Mouse (Mus musculus): ENCODE measurements around the gene Tomm40. TPM values are rescaled to one million over a fixed set of nuclear protein-coding genes. Genes with fewer than 3 reads are reported as not detected.

Gene Tomm40
- polyA plus RNA-seq, 1 experiment from 2014 or later: 51.8 TPM

GRCm38 (mm10) chr7:19746426-19747201 lies 31.4 kb upstream of the Tomm40 start:
- Histone ChIP-seq H3K36me3 (ENCODE audit: control insufficient read depth, insufficient read depth) (no peaks in the 10 kb centered on the region), H3K9ac (ENCODE audit: low read depth, low read length) (no peak overlapping the region), H3K9me3 (replicated peaks; ENCODE audit: control insufficient read depth, low read length) (no peaks in the 10 kb centered on the region), H3K4me2 (ENCODE audit: low read depth, low read length) (no peak overlapping the region), H3K27me3 (ENCODE audit: control insufficient read depth, insufficient read depth, low read depth, low read length) (no peaks in the 10 kb centered on the region), H3K4me1 (ENCODE audit: control insufficient read depth, low read depth, low read length) (peaks cover 42% of the 10 kb centered on the region), H3K4me3 (ENCODE audit: low read depth, low read length) (no peak overlapping the region), H3K27ac (ENCODE audit: low read length) (no peak overlapping the region)
- ATAC-seq (ENCODE audit: low read depth): no peak
- 37% methylated on average over 6 of the region's 6 CpGs for WGBS (ENCODE audit: insufficient replicate concordance)

GRCm38 (mm10) chr7:19745971-19746370 lies 30.7 kb upstream of the Tomm40 start:
- Histone ChIP-seq H3K36me3 (ENCODE audit: control insufficient read depth, insufficient read depth) (no peaks in the 10 kb centered on the region), H3K9me3 (replicated peaks; ENCODE audit: control insufficient read depth, low read length) (no peaks in the 10 kb centered on the region), H3K9ac (ENCODE audit: low read depth, low read length) (no peak overlapping the region), H3K27me3 (ENCODE audit: control insufficient read depth, insufficient read depth, low read depth, low read length) (no peaks in the 10 kb centered on the region), H3K4me1 (ENCODE audit: control insufficient read depth, low read depth, low read length) (peaks cover 43% of the 10 kb centered on the region), H3K4me2 (ENCODE audit: low read depth, low read length) (no peak overlapping the region), H3K4me3 (ENCODE audit: low read depth, low read length) (no peak overlapping the region), H3K27ac (ENCODE audit: low read length) (no peak overlapping the region)
- WGBS (ENCODE audit: insufficient replicate concordance): 73% methylated on average over 9 of the region's 10 CpGs
- no peak for ATAC-seq (ENCODE audit: low read depth)

GRCm38 (mm10) chr7:19744590-19745385 lies 29.6 kb upstream of the Tomm40 start:
- 46% methylated on average over 14 of the region's 14 CpGs for WGBS (ENCODE audit: insufficient replicate concordance)
- Histone ChIP-seq H3K4me1 (ENCODE audit: control insufficient read depth, low read depth, low read length) (peaks cover 35% of the 10 kb centered on the region), H3K4me2 (ENCODE audit: low read depth, low read length) (no peak overlapping the region), H3K9ac (ENCODE audit: low read depth, low read length) (no peak overlapping the region), H3K36me3 (ENCODE audit: control insufficient read depth, insufficient read depth) (no peaks in the 10 kb centered on the region), H3K27me3 (ENCODE audit: control insufficient read depth, insufficient read depth, low read depth, low read length) (no peaks in the 10 kb centered on the region), H3K27ac (ENCODE audit: low read length) (no peak overlapping the region), H3K9me3 (replicated peaks; ENCODE audit: control insufficient read depth, low read length) (no peaks in the 10 kb centered on the region), H3K4me3 (ENCODE audit: low read depth, low read length) (no peak overlapping the region)
- ATAC-seq (ENCODE audit: low read depth): no peak

- no peak overlapping the region for H3K4me3 ChIP-seq (ENCODE audit: low read depth, low read length)
- no peak for ATAC-seq (ENCODE audit: low read depth)
- H3K9ac ChIP-seq (ENCODE audit: low read depth, low read length): no peak overlapping the region
- no peaks in the 10 kb centered on the region for H3K27me3 ChIP-seq (ENCODE audit: control insufficient read depth, insufficient read depth, low read depth, low read length)
- no peak overlapping the region for H3K4me2 ChIP-seq (ENCODE audit: low read depth, low read length)
- WGBS (ENCODE audit: insufficient replicate concordance): 54% methylated on average over 6 of the region's 6 CpGs
- H3K27ac ChIP-seq (ENCODE audit: low read length): no peak overlapping the region
- no peaks in the 10 kb centered on the region for H3K36me3 ChIP-seq (ENCODE audit: control insufficient read depth, insufficient read depth)
- no peaks in the 10 kb centered on the region for H3K9me3 ChIP-seq (replicated peaks; ENCODE audit: control insufficient read depth, low read length)
- H3K4me1 ChIP-seq (ENCODE audit: control insufficient read depth, low read depth, low read length): peaks cover 26% of the 10 kb centered on the region
Measured at GRCm38 (mm10) chr7:19743791-19744190, 28.6 kb upstream of the Tomm40 start.

DNA sequence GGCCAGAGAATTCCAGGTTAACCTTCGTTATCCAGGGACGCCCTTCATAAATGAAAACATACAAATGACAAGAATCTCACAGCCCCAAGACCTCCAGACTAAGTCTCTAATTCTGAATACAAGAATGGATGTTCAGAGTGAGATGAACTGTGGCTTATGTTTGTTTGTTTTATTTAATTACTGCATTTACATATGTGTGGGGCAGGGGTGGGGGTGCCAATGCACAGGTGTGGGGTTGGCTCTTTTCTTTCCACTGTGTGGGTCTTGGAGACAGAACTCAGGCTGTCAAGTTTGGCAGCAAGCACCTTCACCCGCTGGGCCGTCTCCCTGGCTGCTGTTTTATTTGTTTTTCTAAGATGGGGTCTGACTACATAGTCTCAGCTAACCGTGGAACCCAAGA lies 27.2 kb upstream of the Tomm40 start:
- H3K4me2 ChIP-seq (ENCODE audit: low read depth, low read length): no peak overlapping the region
- peaks cover 14% of the 10 kb centered on the region for H3K4me1 ChIP-seq (ENCODE audit: control insufficient read depth, low read depth, low read length)
- no peak overlapping the region for H3K4me3 ChIP-seq (ENCODE audit: low read depth, low read length)
- H3K9ac ChIP-seq (ENCODE audit: low read depth, low read length): no peak overlapping the region
- WGBS (ENCODE audit: insufficient replicate concordance): 65% methylated on average over 5 of the region's 5 CpGs
- H3K36me3 ChIP-seq (ENCODE audit: control insufficient read depth, insufficient read depth): no peaks in the 10 kb centered on the region
- H3K27me3 ChIP-seq (ENCODE audit: control insufficient read depth, insufficient read depth, low read depth, low read length): no peaks in the 10 kb centered on the region
- H3K9me3 ChIP-seq (replicated peaks; ENCODE audit: control insufficient read depth, low read length): no peaks in the 10 kb centered on the region
- ATAC-seq (ENCODE audit: low read depth): no peak
- H3K27ac ChIP-seq (ENCODE audit: low read length): no peak overlapping the region

DNA sequence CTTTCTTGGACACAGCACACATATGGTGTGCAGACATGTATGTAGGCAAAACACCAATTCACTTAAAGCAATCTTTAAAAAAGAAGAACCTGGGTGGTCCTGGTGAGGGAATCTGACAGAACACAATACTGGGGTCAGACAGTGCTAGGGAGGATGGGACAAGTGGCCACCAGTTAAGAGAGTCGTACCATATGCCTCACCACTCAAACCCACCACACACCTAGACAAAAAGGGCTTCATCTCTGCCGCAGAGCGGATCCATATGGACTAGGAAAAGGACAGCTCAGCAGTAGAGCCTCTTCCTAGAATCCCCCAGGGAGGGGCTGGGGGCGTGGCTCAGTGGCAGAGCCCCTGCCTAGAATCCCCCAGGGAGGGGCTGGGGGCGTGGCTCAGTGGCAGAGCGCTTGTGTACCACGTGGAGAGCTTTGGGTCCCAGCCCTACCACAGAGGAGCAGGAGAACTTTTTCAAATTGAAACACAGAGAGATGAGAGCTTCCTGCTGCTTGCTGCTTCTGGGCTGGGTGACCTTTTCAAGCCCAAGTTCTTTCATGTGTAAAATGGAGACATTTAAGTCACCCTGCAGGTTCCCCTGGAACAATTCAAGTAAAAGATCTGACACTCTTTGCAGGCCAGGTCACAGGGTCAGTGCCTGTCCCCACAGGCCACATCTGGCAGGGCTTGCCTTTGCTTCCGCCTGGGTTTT lies 26.2 kb upstream of the Tomm40 start:
- Histone ChIP-seq H3K27me3 (ENCODE audit: control insufficient read depth, insufficient read depth, low read depth, low read length) (no peaks in the 10 kb centered on the region), H3K4me2 (ENCODE audit: low read depth, low read length) (no peak overlapping the region), H3K9ac (ENCODE audit: low read depth, low read length) (no peak overlapping the region), H3K9me3 (replicated peaks; ENCODE audit: control insufficient read depth, low read length) (no peaks in the 10 kb centered on the region), H3K36me3 (ENCODE audit: control insufficient read depth, insufficient read depth) (no peaks in the 10 kb centered on the region), H3K4me3 (ENCODE audit: low read depth, low read length) (no peak overlapping the region), H3K27ac (ENCODE audit: low read length) (no peak overlapping the region), H3K4me1 (ENCODE audit: control insufficient read depth, low read depth, low read length) (peaks cover 21% of the 10 kb centered on the region)
- ATAC-seq (ENCODE audit: low read depth): no peak
- 25% methylated on average over 8 of the region's 8 CpGs for WGBS (ENCODE audit: insufficient replicate concordance)

GRCm38 (mm10) chr7:19740269-19740668 lies 25.0 kb upstream of the Tomm40 start:
- Histone ChIP-seq H3K36me3 (ENCODE audit: control insufficient read depth, insufficient read depth) (no peaks in the 10 kb centered on the region), H3K4me1 (ENCODE audit: control insufficient read depth, low read depth, low read length) (peaks cover 25% of the 10 kb centered on the region), H3K27ac (ENCODE audit: low read length) (no peak overlapping the region), H3K9ac (ENCODE audit: low read depth, low read length) (no peak overlapping the region), H3K27me3 (ENCODE audit: control insufficient read depth, insufficient read depth, low read depth, low read length) (no peaks in the 10 kb centered on the region), H3K4me2 (ENCODE audit: low read depth, low read length) (no peak overlapping the region), H3K9me3 (replicated peaks; ENCODE audit: control insufficient read depth, low read length) (no peaks in the 10 kb centered on the region), H3K4me3 (ENCODE audit: low read depth, low read length) (no peak overlapping the region)
- 59% methylated on average over 11 of the region's 11 CpGs for WGBS (ENCODE audit: insufficient replicate concordance)
- ATAC-seq (ENCODE audit: low read depth): no peak

DNA sequence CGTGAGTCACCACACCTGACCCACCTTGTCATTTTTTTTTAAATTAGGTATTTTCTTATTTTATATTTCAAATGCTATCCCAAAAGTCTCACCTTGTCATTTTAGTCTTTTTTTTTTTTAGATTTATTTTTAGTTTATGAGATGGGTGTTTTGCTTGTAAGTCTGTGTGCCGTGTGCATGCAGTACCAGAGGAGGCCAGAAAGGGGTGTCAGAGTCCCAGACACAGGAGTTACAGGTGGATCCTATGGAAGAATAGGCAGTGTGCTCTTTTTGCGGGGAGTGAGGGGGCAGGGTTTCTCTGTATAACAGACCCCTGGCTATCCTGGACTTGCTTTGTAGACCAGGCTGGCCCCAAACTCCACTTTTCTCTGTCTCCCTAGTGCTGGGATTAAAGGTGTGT lies 23.5 kb upstream of the Tomm40 start:
- ATAC-seq (ENCODE audit: low read depth): no peak
- no peaks in the 10 kb centered on the region for H3K36me3 ChIP-seq (ENCODE audit: control insufficient read depth, insufficient read depth)
- H3K4me2 ChIP-seq (ENCODE audit: low read depth, low read length): no peak overlapping the region
- H3K4me1 ChIP-seq (ENCODE audit: control insufficient read depth, low read depth, low read length): peaks cover 25% of the 10 kb centered on the region
- H3K9ac ChIP-seq (ENCODE audit: low read depth, low read length): no peak overlapping the region
- no peaks in the 10 kb centered on the region for H3K27me3 ChIP-seq (ENCODE audit: control insufficient read depth, insufficient read depth, low read depth, low read length)
- H3K27ac ChIP-seq (ENCODE audit: low read length): no peak overlapping the region
- no peak overlapping the region for H3K4me3 ChIP-seq (ENCODE audit: low read depth, low read length)
- WGBS (ENCODE audit: insufficient replicate concordance): 79% methylated on average over 3 of the region's 3 CpGs
- H3K9me3 ChIP-seq (replicated peaks; ENCODE audit: control insufficient read depth, low read length): no peaks in the 10 kb centered on the region
